Mouse (Mus musculus): ENCODE results near the gene Evx1.

Evx1 gene

GRCm38 (mm10) chr6:52313391-52314303, at the start of gene Evx1:
TSS of gene Evx1 (plus strand) at chr6:52313498.
- DNase-seq (ENCODE audit: low read depth in 1 of 2, low spot score in 2 of 2), result no peak

DNA sequence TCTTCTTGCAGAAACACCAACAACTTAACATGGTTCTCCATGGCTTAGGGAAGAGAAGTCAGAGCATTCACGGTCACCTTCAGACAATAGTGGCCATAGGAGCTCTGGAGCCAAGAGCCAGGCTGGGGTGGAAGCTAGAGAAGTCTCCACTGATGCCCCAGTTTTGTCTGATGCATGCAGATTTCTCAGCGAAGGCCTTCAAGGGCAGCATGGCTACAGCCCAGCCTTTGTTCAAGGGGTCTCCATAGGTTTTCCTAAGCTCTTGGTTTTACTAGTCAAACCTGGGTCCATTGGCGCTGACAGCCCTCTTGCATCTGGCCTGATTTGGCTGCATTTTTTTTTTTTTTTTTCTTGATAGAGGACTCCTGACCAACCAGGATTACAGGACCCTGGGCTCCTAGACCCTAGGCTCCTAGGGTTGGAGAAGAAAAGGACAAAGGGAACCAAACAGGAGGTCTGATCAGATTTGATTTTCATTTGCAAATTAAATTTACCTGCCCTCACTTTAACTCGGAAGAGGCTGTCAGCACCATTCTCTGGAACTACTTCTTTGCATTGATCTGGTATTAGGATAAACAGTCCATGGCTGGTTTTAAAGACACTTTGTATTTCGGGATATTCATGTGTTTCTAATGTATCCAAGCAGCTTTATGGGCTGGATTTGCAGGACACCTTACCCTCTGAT, 49.0 kb upstream of the Evx1 start:
- no peak for DNase-seq (ENCODE audit: low read depth in 1 of 2, low spot score in 2 of 2)

- no peak for DNase-seq (ENCODE audit: low read depth in 1 of 2, low spot score in 2 of 2)
Measured at GRCm38 (mm10) chr6:52265306-52265912, 47.9 kb upstream of the Evx1 start.

DNA sequence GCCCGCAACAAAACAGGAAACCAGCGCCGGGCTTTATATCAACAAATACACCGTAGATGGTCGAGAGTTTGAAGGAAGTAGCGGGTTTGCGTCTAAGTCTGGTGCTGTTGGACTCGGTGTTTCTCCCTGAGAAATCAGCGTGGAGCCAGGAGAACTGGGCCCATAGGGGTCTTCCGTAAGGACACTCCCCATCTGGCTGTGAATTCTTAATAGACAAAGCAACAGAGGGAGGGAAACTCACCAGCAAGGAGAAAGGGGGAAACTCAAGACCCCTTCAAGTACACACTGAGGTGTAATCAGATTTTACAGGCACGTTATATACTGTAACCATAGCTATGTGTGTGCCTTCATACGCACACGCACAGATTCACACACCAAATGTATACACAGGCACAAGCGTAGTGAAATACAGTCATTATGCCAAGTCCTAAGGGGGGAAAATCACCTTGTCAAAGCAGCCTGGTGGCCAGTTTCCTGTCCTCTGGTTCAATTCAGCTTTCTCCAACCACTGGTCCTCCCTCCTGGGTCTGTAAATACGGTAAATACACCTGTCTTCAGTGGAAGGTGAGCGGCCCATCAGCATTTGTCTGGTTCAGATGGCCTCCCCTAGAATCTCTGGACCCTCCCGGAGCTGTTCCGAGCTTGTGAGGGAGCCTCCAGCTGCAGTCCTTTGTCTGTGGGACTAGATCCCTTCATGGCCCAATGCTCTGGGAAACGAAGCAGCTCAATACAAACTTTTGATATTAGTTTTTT, 47.2 kb upstream of the Evx1 start:
- no peak for DNase-seq (ENCODE audit: low read depth in 1 of 2, low spot score in 2 of 2)

DNA sequence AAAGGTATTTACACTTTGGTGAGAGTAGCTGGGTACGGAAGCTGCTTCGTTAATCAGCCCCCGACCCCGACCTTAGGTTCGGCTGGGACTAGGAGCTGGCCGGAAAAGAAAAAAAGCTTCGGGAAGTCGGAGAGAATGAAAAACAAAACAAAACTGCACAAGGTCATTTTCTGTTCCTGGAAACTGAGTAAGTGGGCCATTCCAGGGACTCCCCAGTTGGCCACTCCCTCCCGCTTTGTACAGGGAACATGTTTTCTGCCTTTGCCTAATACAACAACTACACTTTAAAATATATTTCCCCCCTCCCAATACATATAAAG, 46.7 kb upstream of the Evx1 start:
- DNase-seq (ENCODE audit: low read depth in 1 of 2, low spot score in 2 of 2), result no peak

DNA sequence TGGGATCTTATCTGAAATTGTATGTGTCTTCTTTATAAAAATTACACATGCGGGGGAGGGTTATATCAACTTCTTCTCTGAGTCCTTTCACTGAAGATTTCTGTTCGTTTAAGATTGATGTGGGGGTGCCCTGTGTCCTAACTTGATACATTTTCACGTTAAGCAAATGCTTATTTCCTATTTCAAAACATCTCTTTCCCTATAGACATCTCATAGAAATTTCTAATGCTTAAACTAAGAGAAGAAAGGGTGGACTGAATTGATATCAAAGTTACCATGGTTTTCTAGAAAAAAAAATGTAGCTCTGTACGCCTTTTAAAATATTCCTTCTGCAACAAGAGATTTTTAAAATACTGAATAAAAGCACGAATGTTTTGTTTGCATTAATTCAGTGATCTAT, 46.1 kb upstream of the Evx1 start:
- DNase-seq (ENCODE audit: low read depth in 1 of 2, low spot score in 2 of 2), result no peak

GRCm38 (mm10) chr6:52267691-52268090, 45.6 kb upstream of the Evx1 start:
- DNase-seq (ENCODE audit: low read depth in 1 of 2, low spot score in 2 of 2), result no peak

DNA sequence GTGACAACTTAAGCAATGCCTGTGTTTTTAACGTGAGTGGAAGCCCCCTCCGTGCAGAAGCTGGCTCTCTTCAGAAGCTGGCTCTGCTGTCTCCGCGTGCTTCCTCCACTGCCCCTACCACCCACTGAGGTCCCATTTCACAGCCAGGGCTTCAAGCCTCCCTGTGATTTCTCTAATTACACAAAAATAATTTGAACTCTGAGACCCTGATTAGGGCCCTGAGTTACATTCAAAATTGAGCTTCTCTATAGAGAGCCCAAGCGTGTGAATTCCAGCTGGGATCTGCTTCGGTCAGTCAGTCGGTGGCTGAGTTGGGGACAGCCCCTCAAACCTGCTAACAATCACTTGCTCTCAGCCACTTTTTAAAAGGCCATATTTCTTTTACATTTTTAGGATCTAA, 45.0 kb upstream of the Evx1 start:
- DNase-seq (ENCODE audit: low read depth in 1 of 2, low spot score in 2 of 2), result no peak

DNA sequence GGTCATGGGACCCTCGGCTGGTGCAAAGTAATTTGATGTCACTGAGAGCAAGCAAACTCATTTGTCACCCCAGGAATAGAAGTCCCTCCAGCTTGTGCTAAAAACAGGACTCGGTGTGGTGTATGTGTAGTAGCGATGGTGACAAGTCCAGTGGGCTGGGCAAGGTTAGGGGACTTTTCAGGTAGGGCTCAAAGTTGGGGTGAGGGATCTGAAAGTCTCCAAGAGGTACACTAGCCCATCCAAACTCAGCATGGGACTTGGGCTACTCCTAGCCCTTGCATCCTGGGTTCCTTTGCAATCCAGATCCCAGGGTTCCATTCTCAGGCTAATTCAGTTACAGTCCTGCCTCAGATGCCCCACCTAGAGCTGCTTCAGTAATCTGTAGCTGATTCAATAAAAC, 44.5 kb upstream of the Evx1 start:
- DNase-seq (ENCODE audit: low read depth in 1 of 2, low spot score in 2 of 2), result no peak

DNA sequence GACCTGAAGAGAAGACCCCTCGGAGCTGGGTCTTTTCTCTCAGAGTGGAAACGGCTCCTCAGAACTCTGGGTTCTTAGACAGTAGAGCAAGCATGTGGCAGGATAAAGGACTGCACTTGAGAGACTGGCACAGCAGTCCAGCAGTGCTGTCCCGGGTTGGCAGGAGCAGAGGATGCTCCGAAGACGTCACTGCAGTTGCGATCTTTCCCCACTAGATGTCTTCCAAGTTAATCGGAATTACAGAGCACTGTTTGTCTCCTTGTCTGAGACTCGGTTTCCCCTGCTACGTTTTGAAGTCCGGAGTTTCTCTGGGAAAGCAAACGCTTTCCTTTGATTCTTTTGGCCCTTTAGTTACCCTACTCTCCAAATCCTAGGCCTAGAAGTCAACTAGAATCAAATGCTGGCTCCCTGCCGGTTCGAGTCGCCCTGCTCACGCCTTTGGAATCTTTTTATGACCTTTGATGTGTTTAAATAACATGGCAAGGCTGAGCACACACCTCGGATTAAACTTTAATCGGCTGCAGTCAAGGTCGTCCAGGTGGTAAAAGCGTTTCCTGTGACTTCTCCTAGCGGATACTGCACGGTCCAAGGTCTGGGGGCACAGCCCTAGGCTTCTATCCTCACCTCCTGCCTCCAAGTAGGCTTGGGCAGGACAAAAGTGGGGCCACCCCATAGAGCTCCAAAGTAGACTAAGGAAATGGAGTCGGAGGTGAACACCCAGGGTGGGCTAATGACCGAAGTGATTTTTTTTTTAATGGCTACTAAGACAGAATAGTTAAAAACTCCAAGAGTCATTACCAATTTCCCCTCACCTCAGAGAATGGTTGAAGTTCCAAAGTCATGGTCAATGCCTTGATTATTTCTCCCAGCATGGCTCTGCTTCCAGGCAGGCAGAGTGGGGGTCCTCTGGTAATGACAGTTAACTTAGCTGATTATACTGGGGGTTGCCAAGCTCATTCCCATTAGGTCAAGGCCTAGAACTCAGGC, 42.5 kb upstream of the Evx1 start:
- DNase-seq (ENCODE audit: low read depth in 1 of 2, low spot score in 2 of 2), result no peak

GRCm38 (mm10) chr6:52272766-52273655, 40.3 kb upstream of the Evx1 start:
- DNase-seq (ENCODE audit: low read depth in 1 of 2, low spot score in 2 of 2), result no peak

- no peak for DNase-seq (ENCODE audit: low read depth in 1 of 2, low spot score in 2 of 2)
Measured at GRCm38 (mm10) chr6:52273656-52274280, 39.5 kb upstream of the Evx1 start.

DNA sequence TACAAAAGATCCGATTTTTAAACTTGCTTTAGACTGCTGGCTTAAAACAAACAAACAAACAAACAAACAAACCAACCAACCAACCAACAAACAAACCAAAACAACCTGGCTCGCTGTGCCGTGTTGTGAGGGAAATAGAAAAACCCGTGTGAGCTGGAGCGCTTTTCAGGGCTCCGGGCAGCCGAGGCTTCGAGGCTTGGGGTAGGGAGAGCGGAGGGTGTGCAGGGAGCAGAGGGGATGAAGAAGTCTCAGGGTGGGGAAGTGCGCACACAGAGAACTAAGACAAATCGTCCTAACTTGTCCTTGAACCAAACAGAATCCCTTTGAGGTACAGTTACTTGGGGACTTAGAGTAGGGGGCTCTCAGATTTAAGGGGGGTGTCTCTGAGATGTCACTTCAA, 38.7 kb upstream of the Evx1 start:
- no peak for DNase-seq (ENCODE audit: low read depth in 1 of 2, low spot score in 2 of 2)

DNA sequence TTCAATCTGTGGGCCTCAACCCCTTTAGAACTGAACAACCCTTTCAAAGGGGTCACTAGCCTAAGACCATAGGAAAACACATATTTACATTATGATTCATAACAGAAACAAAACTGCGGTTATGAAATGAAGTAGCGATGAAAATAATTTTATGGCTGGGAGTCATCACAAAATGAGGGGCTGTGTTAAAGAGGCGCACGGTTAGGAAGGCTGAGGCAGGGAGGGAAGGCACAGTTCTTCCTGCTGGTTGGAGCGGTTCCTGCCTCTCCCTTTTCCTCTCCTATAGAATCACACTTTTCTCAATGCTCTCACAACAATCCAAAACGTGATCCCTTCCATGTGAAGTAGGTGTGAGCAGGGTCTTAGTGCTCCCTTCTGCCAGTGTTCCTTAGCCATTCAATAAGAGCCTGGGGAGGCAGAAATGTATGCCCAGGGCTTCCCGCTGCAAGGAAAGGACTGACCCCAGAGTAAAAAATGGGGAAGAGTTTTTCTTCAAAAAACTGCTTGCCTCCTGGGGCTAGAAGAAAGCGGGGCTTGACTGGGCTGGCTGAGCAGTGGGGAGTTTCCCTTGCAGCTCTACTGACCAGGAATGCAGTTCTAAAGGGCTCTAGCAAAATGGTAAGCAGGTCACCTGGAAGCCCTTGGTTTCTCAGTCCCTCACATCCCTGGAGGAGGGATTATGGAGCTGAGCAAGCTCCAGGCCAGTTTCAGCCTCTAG, 37.6 kb upstream of the Evx1 start:
- no peak for DNase-seq (ENCODE audit: low read depth in 1 of 2, low spot score in 2 of 2)

- no peak for DNase-seq (ENCODE audit: low read depth in 1 of 2, low spot score in 2 of 2)
Measured at GRCm38 (mm10) chr6:52276382-52276781, 36.9 kb upstream of the Evx1 start.

- DNase-seq (ENCODE audit: low read depth in 1 of 2, low spot score in 2 of 2), result no peak
Measured at GRCm38 (mm10) chr6:52276920-52277319, 36.4 kb upstream of the Evx1 start.

DNA sequence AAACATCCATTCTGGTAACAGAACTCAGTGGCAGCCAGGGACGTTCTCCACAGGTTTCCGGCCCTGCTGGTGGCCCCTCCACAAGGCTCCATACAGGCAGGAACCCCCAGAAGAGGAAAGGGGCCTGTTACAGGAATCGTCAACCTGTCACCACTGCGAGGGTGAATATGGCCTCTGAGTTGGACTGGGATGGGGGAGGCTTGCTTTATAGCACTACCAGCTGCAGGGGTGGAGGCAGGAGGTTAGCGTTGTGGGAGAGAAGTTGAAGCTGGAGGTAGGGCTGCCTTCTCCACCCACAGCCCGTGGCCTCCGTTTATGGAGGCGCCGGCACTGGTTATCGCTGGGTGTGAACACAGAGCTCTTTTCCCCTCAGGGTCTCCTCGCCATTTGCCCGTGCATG, 32.2 kb upstream of the Evx1 start:
- no peak for DNase-seq (ENCODE audit: low read depth in 1 of 2, low spot score in 2 of 2)

GRCm38 (mm10) chr6:52283896-52284295, 29.4 kb upstream of the Evx1 start:
- DNase-seq (ENCODE audit: low read depth in 1 of 2, low spot score in 2 of 2), result no peak
